In genomic region chr1:182560390-182561098, GRCm38 (mm10) we compare ENCODE assay signal across 8 mouse cellular contexts. TPM values are rescaled to one million over a fixed set of nuclear protein-coding genes. Genes with fewer than 3 reads are reported as not detected.
DNase-seq lines count a peak whose midpoint lies in the region; ATAC-seq and TF ChIP-seq lines count a peak whose summit lies in the region.

No protein-coding gene starts in this region.

- no peak for TF ChIP-seq POLR2A in cortical plate, adult 2 months (IDR thresholded peaks at IDR 0.05; ENCODE audit: extremely low read depth, insufficient read depth, low read length)

- TF ChIP-seq CTCF in cortical plate, adult 2 months (IDR thresholded peaks at IDR 0.05; ENCODE audit: extremely low read depth, insufficient read depth, low read length): peak; percentile 82

- no peaks in the 10 kb centered on the region for H3K27me3 ChIP-seq in stomach, embryonic 15.5 days (replicated peaks)

- no peaks in the 10 kb centered on the region for H3K36me3 ChIP-seq in stomach, embryonic 15.5 days

- H3K4me3 ChIP-seq in cortical plate, adult 2 months (ENCODE audit: insufficient read depth, low read length): no peak overlapping the region
- H3K4me3 ChIP-seq in stomach, embryonic 15.5 days (replicated peaks): no peak overlapping the region

- intact Hi-C loops in heart, postnatal 10 days (cut with DNase I): loop anchor here (2.0 to 5.0 kb wide), 5 partner anchors 98 to 677 kb away; no protein-coding TSS in a partner anchor

- DNase-seq in A20 (ENCODE audit: low read depth, low spot score) (peak; percentile 41), MEL-GATA-1-ER (ENCODE audit: extremely low read depth, low read depth) (peak; percentile 56)
- DNase-seq in heart, postnatal 10 days: peak; percentile 53 to 73
- peak; percentile 26 to 34 for DNase-seq in layer of hippocampus, postnatal 36 days
- peak; percentile 65 for DNase-seq in mesoderm, embryonic 11.5 days (ENCODE audit: low read depth, low spot score)

- no peaks in the 10 kb centered on the region for H3K9me3 ChIP-seq in stomach, embryonic 15.5 days

- H3K4me1 ChIP-seq in cortical plate, adult 2 months (ENCODE audit: control insufficient read depth, insufficient read depth, low read length): no peaks in the 10 kb centered on the region
- peaks cover 18% of the 10 kb centered on the region; the same call in 1 of the 2 replicates for H3K4me1 ChIP-seq in stomach, embryonic 15.5 days

- H3K9ac ChIP-seq in stomach, embryonic 15.5 days: no peak overlapping the region

- H3K4me2 ChIP-seq in stomach, embryonic 15.5 days: no peak overlapping the region

- WGBS in stomach, embryonic 15.5 days: 14% methylated on average over 3 of the region's 3 CpGs

- no peak overlapping the region for H3K27ac ChIP-seq in cortical plate, adult 2 months (ENCODE audit: insufficient read depth, low read length)
- no peak overlapping the region for H3K27ac ChIP-seq in stomach, embryonic 15.5 days

- peak; percentile 41; the same call in 1 of the 2 replicates for ATAC-seq in stomach, embryonic 15.5 days (ENCODE audit: insufficient read depth, low FRiP score, low read depth)
- no peak for ATAC-seq in inflammation-experienced regulatory T-cells, adult 6 months

RNA-seq across cellular contexts. Expression of gene Capn8, which starts 4.3 kb away (rescaled TPM):
- 0.04 TPM in 1 of 2 replicates, not detected in the other for polyA plus RNA-seq in cortical plate, adult 2 months (2012; rRNA removed)
- not detected for total RNA-seq in heart, postnatal 10 days (2021)
- total RNA-seq in layer of hippocampus, postnatal 36 days (2021): not detected
- 2.2 and 2.4 TPM in 2 replicates for polyA plus RNA-seq in stomach, embryonic 15.5 days (2015; fragmentation: Nextera tagmentation; extraction: Ambion mirVana)
- not detected for polyA plus RNA-seq in inflammation-experienced regulatory T-cells, adult 6 months (2017; shearing (Covaris generic))

RNA-seq across cellular contexts. Expression of gene Capn2, which starts 43.1 kb away (rescaled TPM):
- 61.4 and 63.3 TPM in 2 replicates for polyA plus RNA-seq in cortical plate, adult 2 months (2012; rRNA removed)
- 10 to 100 TPM; 87.8 to 91.2 TPM for total RNA-seq in heart, postnatal 10 days (2021)
- 10 to 100 TPM; 57.9 to 59.5 TPM for total RNA-seq in layer of hippocampus, postnatal 36 days (2021)
- polyA plus RNA-seq in stomach, embryonic 15.5 days (2015; fragmentation: Nextera tagmentation; extraction: Ambion mirVana): 107 and 108 TPM in 2 replicates
- 10 to 100 TPM; 24.1 to 68.6 (median 38.1) TPM for polyA plus RNA-seq in inflammation-experienced regulatory T-cells, adult 6 months (2017; shearing (Covaris generic))
